Mouse (Mus musculus): ENCODE data around the gene Klk6.

Klk6 gene

DNA sequence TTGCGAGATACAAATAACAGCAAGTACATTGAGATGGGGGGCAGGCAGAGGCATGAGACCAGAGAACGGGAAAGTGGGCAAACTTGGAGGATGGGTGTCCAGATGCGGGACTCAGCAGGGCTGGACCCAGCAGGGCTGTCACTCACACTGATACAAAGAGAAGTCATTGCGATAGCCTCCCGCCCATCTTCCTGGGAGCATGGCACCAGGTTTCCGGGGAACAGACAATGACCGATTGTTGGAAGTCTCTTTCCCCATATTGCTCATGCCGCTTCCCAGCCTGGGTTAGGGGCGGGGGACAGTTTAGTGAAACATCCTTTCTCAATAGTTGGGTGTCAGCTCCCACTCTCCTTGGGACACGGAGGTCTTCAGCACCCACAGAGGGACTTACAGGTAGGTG, at the start of gene Klk6:
Klk6 (plus strand) TSS at position 301 of the 400 bp plus-strand sequence.
- DNase-seq (ENCODE audit: low spot score) = no peak

DNA sequence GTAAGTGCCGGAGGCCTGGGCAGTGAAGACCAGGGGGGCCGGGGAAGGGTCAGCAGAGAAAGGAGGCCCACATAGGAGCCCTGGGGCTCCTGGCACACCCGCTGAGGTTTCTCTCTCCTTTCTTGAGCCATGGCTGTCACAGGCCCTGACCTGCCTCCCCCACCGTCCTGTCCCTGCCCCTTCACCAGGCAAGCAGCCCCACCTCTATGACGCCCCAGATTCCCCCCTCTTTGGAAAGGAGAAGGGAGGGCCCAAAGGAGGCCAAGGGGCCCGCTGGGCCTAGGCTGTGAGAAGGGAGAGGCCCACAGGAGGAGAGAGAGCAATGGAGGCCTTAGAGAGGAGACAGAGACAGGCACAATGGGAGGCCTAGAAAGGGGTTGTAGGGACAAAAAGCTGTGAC, 49.5 kb upstream of the Klk6 start:
- no peak for DNase-seq (ENCODE audit: low spot score)

DNA sequence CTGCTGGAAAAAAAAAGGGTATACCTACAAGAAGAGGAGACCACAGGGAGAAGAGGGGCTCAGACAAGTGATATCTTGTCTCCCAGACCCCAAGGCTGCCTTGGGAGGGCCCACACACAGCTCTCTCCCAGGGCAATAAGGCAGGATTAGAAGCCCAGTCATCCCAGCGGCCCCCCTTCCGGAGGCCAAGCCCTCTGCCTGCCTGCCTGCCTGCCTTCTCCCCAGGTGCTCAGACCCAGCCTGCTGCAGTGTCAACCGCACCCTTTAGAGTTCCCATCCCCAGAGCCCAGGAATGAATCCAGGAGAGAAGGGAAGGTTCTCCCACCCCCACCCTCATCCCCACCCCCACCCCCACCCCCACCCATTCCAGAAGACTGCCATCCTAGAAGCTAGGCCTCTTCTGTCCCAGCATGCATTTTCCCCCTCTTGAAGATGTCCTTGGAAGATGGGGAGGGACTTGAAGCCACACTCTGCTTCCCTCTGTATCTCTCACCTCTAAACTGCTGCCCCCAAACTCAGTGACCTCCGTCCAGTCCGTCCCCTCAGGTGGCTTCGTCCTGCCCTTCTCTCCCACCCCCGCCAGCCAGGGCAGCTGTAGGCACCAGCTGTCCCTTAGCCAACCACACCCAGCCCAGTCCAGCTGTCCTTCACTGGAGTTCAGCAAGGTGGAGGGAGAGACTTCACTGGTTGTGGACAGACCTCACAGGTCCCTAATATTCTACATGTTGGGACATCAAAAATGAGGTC, 48.8 kb upstream of the Klk6 start:
- no peak for DNase-seq (ENCODE audit: low spot score)

DNA sequence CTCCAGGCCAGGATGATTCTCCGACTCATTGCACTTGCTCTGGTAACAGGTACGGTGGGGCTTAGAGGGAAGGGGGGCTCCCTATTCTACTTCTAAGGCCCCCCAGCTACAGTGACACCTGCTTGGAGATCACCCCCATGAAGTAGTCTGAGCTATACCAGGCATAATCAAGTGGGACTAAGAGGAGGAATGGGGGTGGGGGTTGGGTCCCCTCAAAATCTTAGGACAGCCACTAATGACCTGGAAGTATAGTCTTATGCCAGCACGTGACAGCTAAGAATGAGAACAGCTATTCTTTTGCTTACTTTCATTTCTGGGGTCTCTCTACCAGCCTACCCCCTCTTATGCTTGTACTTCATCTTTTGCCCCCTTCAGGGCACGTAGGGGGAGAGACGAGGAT, 47.8 kb upstream of the Klk6 start:
- DNase-seq (ENCODE audit: low spot score) = no peak

DNA sequence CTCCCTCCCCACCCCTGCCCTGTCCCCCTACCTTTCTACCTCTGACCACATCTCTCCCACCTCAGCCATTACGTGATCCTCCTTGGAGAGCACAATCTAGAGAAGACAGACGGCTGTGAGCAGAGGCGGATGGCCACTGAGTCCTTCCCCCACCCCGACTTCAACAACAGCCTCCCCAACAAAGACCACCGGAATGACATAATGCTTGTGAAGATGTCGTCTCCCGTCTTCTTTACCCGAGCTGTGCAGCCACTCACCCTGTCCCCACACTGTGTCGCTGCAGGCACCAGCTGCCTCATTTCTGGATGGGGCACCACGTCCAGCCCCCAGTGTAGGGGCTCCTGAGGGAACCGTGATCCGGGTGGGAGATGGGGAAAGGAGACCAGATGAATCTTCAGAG, 46.9 kb upstream of the Klk6 start:
- DNase-seq (ENCODE audit: low spot score) = no peak

DNA sequence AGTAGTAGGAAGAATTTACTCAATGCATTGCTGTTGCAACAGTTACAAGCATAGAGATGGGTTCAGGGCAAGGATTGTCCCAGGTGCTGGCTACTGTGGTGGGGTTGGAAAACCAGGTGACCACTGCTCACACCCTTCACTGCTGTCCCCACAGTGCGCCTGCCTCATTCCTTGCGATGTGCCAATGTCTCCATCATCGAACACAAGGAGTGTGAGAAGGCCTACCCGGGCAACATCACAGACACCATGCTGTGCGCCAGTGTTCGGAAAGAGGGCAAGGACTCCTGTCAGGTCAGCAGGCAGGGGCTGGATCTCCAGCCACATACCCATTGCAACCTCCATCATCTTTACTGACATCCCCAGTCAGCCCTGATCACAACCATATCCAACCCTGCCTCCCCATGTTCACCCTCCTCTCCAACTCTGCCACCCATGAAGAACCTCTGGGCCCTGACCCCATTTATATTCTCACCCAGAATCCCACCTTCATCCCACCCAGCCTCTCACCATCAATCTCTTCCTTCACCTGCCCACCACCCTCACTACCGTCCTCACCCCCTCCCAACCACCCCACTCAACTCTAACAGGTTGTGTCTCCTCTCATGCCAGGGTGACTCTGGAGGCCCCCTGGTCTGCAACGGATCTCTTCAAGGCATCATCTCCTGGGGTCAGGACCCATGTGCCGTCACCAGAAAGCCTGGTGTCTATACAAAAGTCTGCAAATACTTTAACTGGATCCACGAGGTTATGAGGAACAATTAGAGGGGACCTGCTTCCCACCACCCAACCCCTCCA, 45.9 kb upstream of the Klk6 start:
- no peak for DNase-seq (ENCODE audit: low spot score)

DNA sequence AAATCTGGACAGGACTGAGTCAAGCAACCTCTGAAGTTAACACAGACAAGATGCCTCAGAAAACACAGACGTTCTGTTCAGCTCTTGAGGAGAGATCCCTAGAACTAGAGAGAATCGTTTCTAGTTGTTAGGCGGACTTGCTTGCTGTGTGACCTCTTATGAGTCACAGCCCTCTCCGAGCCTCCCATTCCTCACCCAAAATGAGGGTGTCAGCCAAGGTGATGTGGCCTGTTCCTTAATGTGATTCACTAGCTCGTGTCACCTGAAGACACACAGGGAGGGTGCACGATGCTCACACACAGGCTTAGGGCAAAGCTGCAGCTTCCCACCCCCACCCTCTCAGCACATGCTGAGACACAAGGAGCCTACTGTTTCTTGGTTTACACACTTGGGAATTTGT, 44.1 kb upstream of the Klk6 start:
- no peak for DNase-seq (ENCODE audit: low spot score)

DNA sequence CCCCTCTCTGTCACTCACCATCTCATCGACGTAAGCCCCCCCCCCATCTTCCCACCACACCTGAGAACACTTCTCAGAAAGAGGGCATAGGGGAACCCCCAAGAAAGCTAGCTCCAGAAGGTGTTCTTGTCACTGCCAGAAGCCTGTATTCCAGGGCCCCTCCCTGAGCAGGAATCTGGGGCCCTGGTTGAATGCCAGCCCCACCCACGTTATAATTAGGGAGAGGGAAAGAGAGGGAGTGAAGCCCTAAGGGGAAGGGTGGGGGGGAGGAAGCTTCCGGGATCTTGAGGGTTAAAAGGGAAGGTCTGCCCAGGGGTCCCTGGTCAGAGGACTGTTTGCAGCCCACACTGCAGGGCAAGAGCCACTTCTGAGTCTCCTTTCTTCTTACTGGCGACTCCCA, 43.6 kb upstream of the Klk6 start, which contains the start of gene Klk10:
Klk10 (plus strand) TSS at position 290 of the 400 bp plus-strand sequence.
- no peak for DNase-seq (ENCODE audit: low spot score)

DNA sequence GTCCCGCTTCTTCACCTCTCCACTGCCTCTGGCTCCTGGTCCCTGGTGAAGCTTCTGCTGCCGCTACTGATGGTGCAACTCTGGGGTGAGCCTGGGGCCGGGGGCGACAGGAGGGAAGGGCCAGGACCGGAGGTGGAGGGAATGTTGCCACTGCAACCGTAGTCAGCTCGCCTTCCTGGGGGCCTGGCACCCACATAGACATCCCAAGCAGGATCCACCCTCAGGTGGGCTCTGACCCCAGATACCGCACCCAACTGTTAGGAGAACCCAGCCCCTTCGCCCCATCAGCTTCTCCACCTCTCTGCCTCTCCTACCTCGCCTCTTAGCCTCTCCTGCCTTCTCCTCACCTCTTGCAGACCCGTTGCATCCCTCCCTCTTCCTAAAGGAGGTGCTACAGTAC, 42.8 kb upstream of the Klk6 start:
- DNase-seq (ENCODE audit: low spot score) = no peak

DNA sequence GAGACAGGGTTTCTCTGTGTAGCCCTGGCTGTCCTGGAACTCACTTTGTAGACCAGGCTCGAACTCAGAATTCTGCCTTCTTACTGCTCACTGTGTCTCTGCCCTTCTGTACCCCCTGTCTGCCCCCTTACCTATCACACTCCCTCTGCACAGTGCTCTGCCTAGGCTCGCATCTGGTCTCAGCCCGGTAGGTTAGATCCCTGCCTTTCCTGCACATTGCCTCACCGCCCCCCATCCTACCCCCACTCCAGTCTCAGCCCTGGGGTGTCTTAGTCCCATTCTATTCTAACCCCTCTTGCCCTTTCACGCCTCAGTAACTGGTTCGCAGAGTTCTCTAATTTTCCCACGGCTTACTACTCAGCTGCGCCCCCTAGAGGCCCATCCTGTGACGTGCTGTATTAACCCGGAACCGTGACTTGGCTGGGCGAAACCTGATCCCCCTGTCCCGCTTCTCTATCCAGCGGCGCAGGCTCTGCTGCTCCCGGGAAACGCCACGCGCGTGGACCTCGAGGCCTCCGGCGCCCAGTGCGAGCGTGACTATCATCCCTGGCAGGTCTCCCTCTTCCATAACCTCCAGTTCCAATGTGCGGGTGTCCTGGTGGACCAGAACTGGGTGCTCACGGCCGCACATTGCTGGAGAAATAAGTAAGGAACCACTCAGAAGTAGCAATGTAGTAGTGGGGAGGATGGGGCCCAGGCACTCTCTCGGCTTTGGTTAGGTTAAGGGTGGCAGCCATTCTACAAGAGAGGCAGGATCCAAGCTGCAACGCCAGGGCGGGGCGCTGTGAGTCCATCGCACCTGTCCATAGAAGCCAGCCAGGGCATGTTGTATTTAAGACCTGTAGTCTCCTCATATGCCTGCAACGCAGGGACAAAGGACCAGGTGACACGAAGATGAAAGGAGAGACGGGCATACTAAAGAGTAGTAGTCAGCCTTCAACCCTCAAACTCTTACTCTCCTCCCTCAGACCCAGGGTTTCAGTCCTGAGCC, 41.7 kb upstream of the Klk6 start:
- no peak for DNase-seq (ENCODE audit: low spot score)

DNA sequence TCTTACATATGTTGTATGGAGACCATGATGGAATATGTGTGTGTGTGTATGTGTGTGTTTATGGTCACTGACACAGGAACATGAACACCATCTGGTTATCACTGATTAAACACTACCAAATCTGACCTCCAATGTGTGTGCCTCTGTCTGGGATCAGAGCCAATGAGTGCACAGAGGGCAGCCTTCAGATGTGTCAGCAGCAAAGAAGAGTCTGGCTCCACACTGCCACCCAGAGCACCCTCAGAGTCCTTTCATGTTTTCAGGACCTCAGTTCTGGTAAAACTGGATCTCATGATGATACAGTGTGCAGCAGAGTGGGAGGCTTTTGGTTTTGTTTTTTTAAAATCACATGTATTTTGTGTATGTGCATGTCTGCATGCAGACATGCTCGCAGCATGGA, 39.0 kb upstream of the Klk6 start:
- DNase-seq (ENCODE audit: low spot score) = no peak

DNA sequence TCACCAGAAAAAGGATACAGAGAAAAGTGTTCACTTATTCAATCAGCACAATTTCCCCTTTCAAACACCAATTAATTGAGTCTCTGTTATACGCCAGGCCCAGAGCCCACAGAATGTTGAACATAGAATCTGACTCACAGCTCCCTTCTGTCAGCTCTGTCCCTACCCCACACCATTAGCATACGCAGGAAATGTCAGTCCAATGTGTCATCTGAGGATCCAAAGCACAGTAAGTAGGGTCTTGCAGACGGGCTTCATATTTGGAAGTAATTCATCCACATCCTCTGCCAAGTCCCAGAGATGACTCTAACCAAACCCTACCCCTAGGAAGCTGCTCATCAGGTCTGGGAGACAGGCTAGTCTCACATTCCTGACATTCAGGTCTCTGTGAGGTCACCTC, 36.2 kb upstream of the Klk6 start:
- no peak for DNase-seq (ENCODE audit: low spot score)

DNA sequence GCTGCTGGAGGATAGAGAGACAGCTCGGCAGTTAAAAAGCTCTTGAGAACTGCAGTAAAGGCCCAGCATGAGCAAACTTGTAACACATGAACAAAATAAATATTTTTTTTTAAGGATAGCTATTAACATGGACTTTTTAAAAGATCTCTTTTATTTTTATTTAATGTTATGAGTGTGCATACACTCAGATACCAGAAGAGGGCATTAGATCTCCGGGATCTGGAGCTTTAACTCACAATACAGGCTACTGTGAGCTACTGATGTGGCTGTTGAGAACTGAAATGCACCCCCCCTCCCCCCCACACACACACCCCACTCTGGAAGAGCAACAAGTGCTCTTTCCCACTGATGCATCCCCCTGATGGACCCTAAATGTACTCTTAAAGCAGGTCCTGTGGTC, 35.0 kb upstream of the Klk6 start:
- no peak for DNase-seq (ENCODE audit: low spot score)

DNA sequence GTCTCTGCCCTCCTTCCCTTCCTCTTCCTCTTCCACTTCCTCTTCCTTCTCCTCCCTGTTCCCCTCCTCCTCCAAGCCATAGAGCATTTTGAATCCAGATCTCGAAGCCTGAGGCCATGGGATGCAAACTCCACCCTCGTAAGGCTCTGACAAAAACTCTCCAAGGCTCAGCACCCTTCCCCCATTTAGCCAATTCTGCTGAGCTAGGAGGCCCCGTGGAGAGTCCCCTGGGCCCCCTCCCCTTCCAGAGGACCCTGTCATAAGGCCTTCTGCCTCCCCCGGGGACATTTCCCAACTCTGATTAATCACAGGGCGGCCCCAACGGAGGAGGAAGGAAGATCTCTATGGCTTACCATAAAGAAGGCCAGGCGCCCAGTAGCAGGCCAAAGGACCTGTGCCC, 32.7 kb upstream of the Klk6 start, which contains the start of gene Klk9:
Klk9 (plus strand) TSS at position 301 of the 400 bp plus-strand sequence.
- no peak for DNase-seq (ENCODE audit: low spot score)

DNA sequence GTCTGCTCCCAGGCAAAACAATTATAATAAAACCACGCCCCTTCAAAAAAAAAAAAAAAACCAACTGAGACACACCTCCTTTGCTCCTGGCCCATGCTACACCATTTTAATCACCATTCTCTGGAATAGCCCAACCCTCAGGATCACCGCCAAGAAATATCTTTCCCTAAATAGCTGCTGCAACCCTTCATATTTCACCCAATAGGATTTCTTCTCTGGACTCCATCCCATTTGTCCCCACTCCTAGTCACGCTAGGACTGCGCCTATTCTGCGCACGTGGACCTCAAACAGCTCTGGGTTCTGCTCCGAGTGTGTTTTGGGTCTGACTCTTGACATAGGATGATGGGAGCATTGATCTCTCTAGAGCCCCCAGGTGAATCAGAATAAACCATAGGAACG, 27.9 kb upstream of the Klk6 start:
- no peak for DNase-seq (ENCODE audit: low spot score)

DNA sequence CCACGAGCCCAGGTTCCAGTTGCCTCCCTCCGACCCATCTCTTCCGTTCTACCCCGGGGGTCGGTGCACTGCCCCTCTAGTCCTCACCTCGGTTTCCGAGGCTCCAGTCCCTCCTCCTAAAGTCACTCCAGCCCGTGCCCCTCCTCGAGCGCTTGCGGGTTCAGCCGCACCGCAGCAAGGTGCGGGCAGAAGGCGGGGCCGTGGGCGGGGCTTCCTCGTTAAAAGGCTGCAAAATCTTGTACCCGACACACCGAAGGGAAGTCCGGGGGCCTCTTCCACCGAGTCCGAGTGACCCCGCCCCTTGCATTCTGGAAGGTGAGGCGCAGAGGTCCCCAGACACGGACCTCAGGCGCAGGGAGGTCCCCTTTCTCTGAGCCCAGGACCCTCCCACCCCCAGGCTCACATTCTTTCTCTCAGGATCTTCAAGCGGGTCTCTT, 26.9 kb upstream of the Klk6 start, which contains the start of gene Klk8:
Klk8 (plus strand) TSS at position 245 of the 437 bp plus-strand sequence.
- DNase-seq (ENCODE audit: low spot score) = no peak

DNA sequence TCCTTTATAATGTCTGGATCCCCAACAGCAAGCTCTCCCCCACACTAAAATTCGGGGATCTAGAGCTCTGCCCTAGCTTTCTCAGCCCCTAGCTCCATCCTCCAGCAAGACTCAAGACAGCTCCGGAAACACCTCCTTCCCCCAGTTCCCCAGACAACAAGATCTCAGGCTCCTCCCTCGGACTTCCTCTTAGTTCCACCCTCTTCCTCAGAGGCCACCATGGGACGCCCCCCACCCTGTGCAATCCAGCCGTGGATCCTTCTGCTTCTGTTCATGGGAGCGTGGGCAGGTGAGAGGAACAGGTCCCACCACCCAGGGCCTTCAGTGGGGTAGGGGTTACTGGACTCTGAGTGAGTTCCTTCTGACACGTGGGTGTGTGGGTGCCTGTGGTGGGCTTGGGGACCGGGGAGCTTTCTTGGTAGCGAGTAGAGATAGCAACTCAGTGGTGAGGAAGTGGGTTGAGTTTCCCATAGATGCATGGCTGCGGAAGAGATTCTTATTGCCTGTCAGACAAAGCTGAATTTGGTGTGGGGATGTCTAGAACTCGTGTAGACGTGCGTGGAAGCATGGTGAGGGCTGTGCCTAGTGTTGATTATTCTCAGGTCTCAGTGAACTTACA, 26.3 kb upstream of the Klk6 start:
- no peak for DNase-seq (ENCODE audit: low spot score)

DNA sequence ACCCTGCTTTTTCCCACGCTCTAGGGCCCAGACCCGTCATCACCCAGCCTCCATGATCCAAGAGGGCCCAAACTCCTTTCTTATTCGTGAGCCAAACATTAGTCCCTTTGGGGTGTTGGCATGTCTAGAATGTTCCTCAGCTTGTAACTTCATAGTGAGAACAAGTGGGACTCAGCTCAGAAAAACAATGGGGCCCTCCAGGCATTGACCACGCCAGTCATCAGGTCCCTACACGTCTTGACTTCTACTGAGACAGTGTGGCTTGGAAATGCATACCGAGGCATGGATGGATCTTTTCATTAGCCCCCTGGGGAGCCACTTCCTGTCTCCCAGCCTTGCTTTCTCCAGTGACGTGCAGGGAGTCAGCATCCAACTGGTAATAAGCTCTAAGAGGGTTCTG, 24.4 kb upstream of the Klk6 start:
- DNase-seq (ENCODE audit: low spot score) = no peak

DNA sequence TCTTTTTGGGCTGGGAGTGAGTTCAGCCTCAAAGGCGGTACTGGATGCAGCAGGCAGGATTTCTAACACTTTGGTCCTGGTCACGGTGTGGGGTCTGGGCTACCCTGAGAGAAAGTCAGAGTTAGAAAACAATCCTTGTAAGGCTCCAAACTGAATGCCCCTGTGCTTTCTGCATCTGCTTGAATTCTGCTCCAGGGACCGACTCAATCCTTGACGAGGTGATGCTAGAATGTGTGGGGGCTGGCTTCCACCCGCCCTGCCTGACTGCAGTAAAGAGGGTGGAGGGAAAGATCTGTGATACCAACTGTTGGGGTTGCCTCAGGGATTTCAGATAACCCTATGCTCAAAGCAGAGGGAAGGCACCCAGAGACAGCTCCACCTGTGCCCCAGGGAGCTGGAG, 13.3 kb upstream of the Klk6 start, which contains the start of gene Klk7:
Klk7 (plus strand) TSS at position 301 of the 400 bp plus-strand sequence.
- no peak for DNase-seq (ENCODE audit: low spot score)

DNA sequence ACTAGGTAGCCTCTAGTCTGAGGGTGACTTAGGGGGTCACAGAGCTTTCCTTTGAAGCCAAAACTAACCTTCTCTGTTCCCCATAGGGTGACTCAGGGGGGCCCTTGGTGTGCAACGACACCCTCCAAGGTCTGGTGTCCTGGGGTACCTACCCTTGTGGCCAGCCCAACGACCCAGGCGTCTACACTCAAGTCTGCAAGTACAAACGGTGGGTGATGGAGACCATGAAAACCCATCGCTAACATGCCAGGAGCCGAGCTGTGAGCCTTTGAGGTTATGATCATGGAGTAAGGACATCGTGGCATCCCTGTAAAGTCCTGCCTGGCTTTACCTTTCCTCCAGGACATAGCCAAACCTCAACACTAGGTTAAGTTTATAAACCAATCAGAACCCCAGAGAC, 9.1 kb upstream of the Klk6 start:
- DNase-seq (ENCODE audit: low spot score) = no peak

DNA sequence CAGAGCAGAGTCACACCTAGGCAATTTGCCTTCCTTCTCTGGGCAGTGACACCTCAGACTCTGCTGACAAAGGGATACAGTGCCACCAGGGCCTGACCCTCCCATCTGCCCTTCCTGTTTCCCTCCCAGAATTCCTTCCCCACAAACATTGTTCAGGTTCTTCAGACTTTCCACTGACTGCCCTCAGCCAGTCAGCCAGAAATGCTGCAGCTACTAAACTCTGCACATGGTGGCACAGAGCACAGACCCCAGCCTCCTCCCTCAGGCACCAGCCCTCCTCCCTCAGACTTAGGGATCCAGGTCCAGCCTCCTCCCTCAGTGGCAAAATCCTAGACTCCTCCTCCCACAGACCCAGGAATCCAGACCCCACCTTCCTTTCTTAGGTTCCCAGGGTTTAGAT, 7.6 kb upstream of the Klk6 start:
- DNase-seq (ENCODE audit: low spot score) = no peak

DNA sequence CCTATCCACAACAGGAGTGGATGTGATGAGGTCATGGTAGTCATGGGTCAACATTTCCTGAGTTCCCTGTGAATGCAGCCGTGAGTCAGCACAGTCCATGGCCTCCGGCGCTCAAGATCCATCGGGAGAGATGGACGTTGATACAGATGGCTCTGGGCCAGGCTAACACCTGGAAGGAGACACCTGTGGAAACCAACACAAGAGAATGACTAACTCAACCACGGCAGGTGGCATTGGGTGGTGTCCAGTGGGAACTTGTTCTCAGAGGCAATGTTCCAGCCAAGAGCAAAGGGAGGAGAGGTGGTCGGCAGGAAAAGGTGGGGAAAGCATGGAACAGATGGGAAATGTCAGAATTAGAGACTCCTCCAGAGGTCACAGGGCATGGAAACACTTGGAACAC, 2.7 kb upstream of the Klk6 start:
- DNase-seq (ENCODE audit: low spot score) = no peak
